Mouse (Mus musculus): ENCODE data around the gene Il2rb.

GRCm38 (mm10) chr15:78544041-78544440, 49.0 kb upstream of the Il2rb start:
- no peak for TF ChIP-seq POLR2A (IDR thresholded peaks at IDR 0.05; ENCODE audit: borderline replicate concordance, extremely low read depth, low read depth, low read length)
- TF ChIP-seq CTCF (IDR thresholded peaks at IDR 0.05; ENCODE audit: insufficient read depth, low read length): no peak

Data from lung, adult 2 months (tissue).